11 mouse cellular contexts compared by ENCODE assay signal in genomic region chr6:43387273-43387672, GRCm38 (mm10).
DNase-seq lines count a peak whose midpoint lies in the region; ATAC-seq and TF ChIP-seq lines count a peak whose summit lies in the region.
"Had no signal": no experiment of that assay in that cellular context is flagged by ENCODE, and none has a peak within 500 bp of the region (broad histone marks: within the 10 kb centered on the region; RNA-seq: fewer than 3 reads in every experiment).

No protein-coding gene starts in this region.

- no peak for DNase-seq in intestine, embryonic 14.5 days (ENCODE audit: low spot score)
- DNase-seq in 3T3-L1 (ENCODE audit: low read depth, low spot score), result peak; percentile 69
- DNase-seq in embryo, embryonic 10.5 days (ENCODE audit: low spot score), result peak; percentile 50
- DNase-seq in gastrocnemius, postnatal 4 days (ENCODE audit: low spot score in 2 of 2), result no peak
- no peak for DNase-seq in frontal cortex, postnatal 36 days (ENCODE audit: low spot score in 2 of 2)
- DNase-seq in spleen, postnatal 14 days (ENCODE audit: low spot score in 2 of 2), result no peak

- ATAC-seq in intestine, embryonic 14.5 days (replicated peaks; ENCODE audit: low FRiP score, low TSS enrichment, low read depth), result 0 out of 2 replicates have a peak, but pooled peaks have one; percentile 60
- no peak for ATAC-seq in intestine, postnatal 0 days
- peak; percentile 87 for ATAC-seq in intestine, embryonic 15.5 days
- ATAC-seq: inflammation-experienced regulatory T-cells, adult 6 months had no signal

- H3K36me3 ChIP-seq in intestine, embryonic 14.5 days (ENCODE audit: control insufficient read depth, insufficient read depth, low read length), result no peaks in the 10 kb centered on the region
- no peaks in the 10 kb centered on the region for H3K36me3 ChIP-seq in intestine, postnatal 0 days (ENCODE audit: control insufficient read depth, insufficient read depth)
- no peaks in the 10 kb centered on the region for H3K36me3 ChIP-seq in intestine, embryonic 15.5 days
- H3K36me3 ChIP-seq: embryonic facial prominence, embryonic 13.5 days; limb, embryonic 15.5 days had no signal

- WGBS in intestine, embryonic 14.5 days, result 31% methylated on average over 1 of the region's 1 CpGs
- 13% methylated on average over 1 of the region's 1 CpGs for WGBS in intestine, postnatal 0 days
- 38% methylated on average over 1 of the region's 1 CpGs for WGBS in intestine, embryonic 15.5 days

- H3K4me1 ChIP-seq in intestine, embryonic 14.5 days (replicated peaks; ENCODE audit: control insufficient read depth, insufficient read depth, low read length), result no peaks in the 10 kb centered on the region
- no peaks in the 10 kb centered on the region for H3K4me1 ChIP-seq in intestine, postnatal 0 days (replicated peaks; ENCODE audit: control insufficient read depth, insufficient read depth, low read length)
- H3K4me1 ChIP-seq in intestine, embryonic 15.5 days (replicated peaks), result no peaks in the 10 kb centered on the region
- H3K4me1 ChIP-seq: limb, embryonic 15.5 days had no signal

- no peak overlapping the region for H3K4me2 ChIP-seq in intestine, embryonic 14.5 days (ENCODE audit: low read length)
- no peak overlapping the region for H3K4me2 ChIP-seq in intestine, postnatal 0 days (replicated peaks; ENCODE audit: low read depth)
- H3K4me2 ChIP-seq in intestine, embryonic 15.5 days (replicated peaks), result no peak overlapping the region
- H3K4me2 ChIP-seq: embryonic facial prominence, embryonic 13.5 days; limb, embryonic 15.5 days had no signal

- no peaks in the 10 kb centered on the region for H3K9me3 ChIP-seq in intestine, embryonic 14.5 days (ENCODE audit: control insufficient read depth, low read length)
- H3K9me3 ChIP-seq in intestine, postnatal 0 days (ENCODE audit: control insufficient read depth), result no peaks in the 10 kb centered on the region
- no peaks in the 10 kb centered on the region for H3K9me3 ChIP-seq in intestine, embryonic 15.5 days
- H3K9me3 ChIP-seq: embryonic facial prominence, embryonic 13.5 days; limb, embryonic 15.5 days had no signal

- no peak overlapping the region for H3K27ac ChIP-seq in intestine, embryonic 14.5 days (ENCODE audit: low read depth)
- no peak overlapping the region for H3K27ac ChIP-seq in intestine, postnatal 0 days (ENCODE audit: low read depth, low read length)
- no peak overlapping the region for H3K27ac ChIP-seq in intestine, embryonic 15.5 days
- H3K27ac ChIP-seq: embryonic facial prominence, embryonic 13.5 days; limb, embryonic 15.5 days had no signal

- H3K27me3 ChIP-seq in intestine, embryonic 14.5 days (replicated peaks; ENCODE audit: control insufficient read depth, insufficient read depth, low read length), result no peaks in the 10 kb centered on the region
- no peaks in the 10 kb centered on the region for H3K27me3 ChIP-seq in intestine, postnatal 0 days (replicated peaks; ENCODE audit: control insufficient read depth, insufficient read depth, low read length)
- no peaks in the 10 kb centered on the region for H3K27me3 ChIP-seq in intestine, embryonic 15.5 days (replicated peaks)
- H3K27me3 ChIP-seq: embryonic facial prominence, embryonic 13.5 days; limb, embryonic 15.5 days had no signal

- no peak overlapping the region for H3K9ac ChIP-seq in intestine, embryonic 14.5 days (ENCODE audit: low read length)
- H3K9ac ChIP-seq in intestine, postnatal 0 days (ENCODE audit: low read depth, low read length), result no peak overlapping the region
- H3K9ac ChIP-seq in intestine, embryonic 15.5 days, result no peak overlapping the region
- H3K9ac ChIP-seq: embryonic facial prominence, embryonic 13.5 days; limb, embryonic 15.5 days had no signal

- no peak overlapping the region for H3K4me3 ChIP-seq in intestine, embryonic 14.5 days (ENCODE audit: low read depth, low read length)
- H3K4me3 ChIP-seq in intestine, postnatal 0 days (ENCODE audit: low read depth, low read length), result no peak overlapping the region
- no peak overlapping the region for H3K4me3 ChIP-seq in intestine, embryonic 15.5 days (replicated peaks)
- H3K4me3 ChIP-seq: embryonic facial prominence, embryonic 13.5 days; limb, embryonic 15.5 days had no signal

- no peak for TF ChIP-seq CTCF in intestine, postnatal 0 days (IDR thresholded peaks at IDR 0.05; ENCODE audit: low read depth)

Comparison
In these comparisons a context has a peak if more than half of its experiments do, and no peak if none do; other contexts are left out.
1. DNase-seq: peak in 3T3-L1 (single experiment) and embryo, embryonic 10.5 days (single experiment); none in intestine, embryonic 14.5 days (single experiment), gastrocnemius, postnatal 4 days (0 of 2), frontal cortex, postnatal 36 days (0 of 2) and spleen, postnatal 14 days (0 of 2).